Mouse (Mus musculus) retina, postnatal 1 day (tissue): ENCODE measurements around the gene Otud7a.
"Not testable (repeated sequence)": the region's sequence is repeated elsewhere in the genome, so short reads cannot be mapped to it uniquely, and the experiment has no call there.

ENCODE experiments used
- DNase-seq: peaks from one replicate; pipeline ENCODE4 v3.0.0-alpha.2; 2012

Otud7a gene

GRCm38 (mm10) chr7:63559679-63560078 lies 115.1 kb downstream of the Otud7a start:
- DNase-seq, result no peak

- DNase-seq, result no peak
Measured at GRCm38 (mm10) chr7:63583310-63583709, 138.8 kb downstream of the Otud7a start.

- DNase-seq, result no peak
Measured at GRCm38 (mm10) chr7:63586184-63586870, 141.8 kb downstream of the Otud7a start.

- DNase-seq, result no peak
Measured at GRCm38 (mm10) chr7:63590305-63590704, 145.8 kb downstream of the Otud7a start.

- DNase-seq, result no peak
Measured at GRCm38 (mm10) chr7:63591322-63591721, 146.8 kb downstream of the Otud7a start.

- DNase-seq, result no peak
Measured at GRCm38 (mm10) chr7:63592061-63592460, 147.5 kb downstream of the Otud7a start.

- DNase-seq, result no peak
Measured at GRCm38 (mm10) chr7:63604827-63605226, 160.3 kb downstream of the Otud7a start.

- no peak for DNase-seq
Measured at GRCm38 (mm10) chr7:63617018-63617417, 172.5 kb downstream of the Otud7a start.

- DNase-seq, result no peak
Measured at GRCm38 (mm10) chr7:63620776-63621340, 176.3 kb downstream of the Otud7a start.

- no peak for DNase-seq
Measured at GRCm38 (mm10) chr7:63637651-63638050, 193.1 kb downstream of the Otud7a start.

- DNase-seq, result no peak
Measured at GRCm38 (mm10) chr7:63644002-63644401, 199.5 kb downstream of the Otud7a start.

GRCm38 (mm10) chr7:63647136-63647535 lies 202.6 kb downstream of the Otud7a start:
- no peak for DNase-seq

GRCm38 (mm10) chr7:63660261-63660660 lies 215.7 kb downstream of the Otud7a start:
- no peak for DNase-seq

GRCm38 (mm10) chr7:63662757-63663156 lies 218.2 kb downstream of the Otud7a start:
- DNase-seq, result no peak

GRCm38 (mm10) chr7:63665496-63665895 lies 220.9 kb downstream of the Otud7a start:
- DNase-seq, result no peak

- DNase-seq, result peak; percentile 83
Measured at GRCm38 (mm10) chr7:63667986-63668741, 223.6 kb downstream of the Otud7a start.

- peak; percentile 56 for DNase-seq
Measured at GRCm38 (mm10) chr7:63668951-63669350, 224.4 kb downstream of the Otud7a start.

- DNase-seq, result not testable (repeated sequence)
Measured at GRCm38 (mm10) chr7:63670911-63671310, 226.4 kb downstream of the Otud7a start.

GRCm38 (mm10) chr7:63671904-63672303 lies 227.4 kb downstream of the Otud7a start:
- peak; percentile 88 for DNase-seq

GRCm38 (mm10) chr7:63676631-63677030 lies 232.1 kb downstream of the Otud7a start:
- DNase-seq, result no peak

- no peak for DNase-seq
Measured at GRCm38 (mm10) chr7:63677149-63677548, 232.6 kb downstream of the Otud7a start.

GRCm38 (mm10) chr7:63687056-63687455 lies 242.5 kb downstream of the Otud7a start:
- DNase-seq, result no peak

GRCm38 (mm10) chr7:63697921-63698320 lies 253.4 kb downstream of the Otud7a start:
- DNase-seq, result peak; percentile 9

- no peak for DNase-seq
Measured at GRCm38 (mm10) chr7:63717903-63718302, 273.4 kb downstream of the Otud7a start.
